Mouse (Mus musculus) liver, embryonic 14.5 days (tissue): ENCODE results near the gene Lmna.

Experiments
- CTCF ChIP-seq: IDR thresholded peaks from 2 replicates; pipeline ENCODE4 v1.5.1; 2016; ENCODE audit warnings: antibody characterized with exemption, low read depth, control low read depth
- EP300 ChIP-seq: IDR thresholded peaks from 2 replicates; pipeline ENCODE4 v1.6.1; 2016; ENCODE audit warnings: antibody characterized with exemption, low read depth

GRCm38 (mm10) chr3:88512896-88513545 lies 3.3 kb upstream of the Lmna start:
- no peak for TF ChIP-seq CTCF
- no peak for TF ChIP-seq EP300
